Mouse (Mus musculus): Measurements from ENCODE around the gene Gpr26.

Gene Gpr26

GRCm38 (mm10) chr7:131966023-131966915, at the start of gene Gpr26:
Gene Gpr26 (plus strand): TSS chr7:131966460.
- no peak for DNase-seq (ENCODE audit: low read depth, low spot score)

- DNase-seq (ENCODE audit: low read depth, low spot score), result no peak
Observed at GRCm38 (mm10) chr7:131917384-131917783, 48.9 kb upstream of the Gpr26 start.

- DNase-seq (ENCODE audit: low read depth, low spot score), result no peak
Observed at GRCm38 (mm10) chr7:131927288-131928050, 38.8 kb upstream of the Gpr26 start.

GRCm38 (mm10) chr7:131937611-131938010, 28.6 kb upstream of the Gpr26 start:
- no peak for DNase-seq (ENCODE audit: low read depth, low spot score)

- no peak for DNase-seq (ENCODE audit: low read depth, low spot score)
Observed at GRCm38 (mm10) chr7:131951131-131951530, 15.1 kb upstream of the Gpr26 start.

GRCm38 (mm10) chr7:131953402-131953801, 12.9 kb upstream of the Gpr26 start:
- no peak for DNase-seq (ENCODE audit: low read depth, low spot score)

- no peak for DNase-seq (ENCODE audit: low read depth, low spot score)
Observed at GRCm38 (mm10) chr7:131958705-131959104, 7.6 kb upstream of the Gpr26 start.

GRCm38 (mm10) chr7:131960551-131960950, 5.7 kb upstream of the Gpr26 start:
- DNase-seq (ENCODE audit: low read depth, low spot score), result no peak

- DNase-seq (ENCODE audit: low read depth, low spot score), result no peak
Observed at GRCm38 (mm10) chr7:131966916-131967494, 745 bp downstream of the Gpr26 start.

- no peak for DNase-seq (ENCODE audit: low read depth, low spot score)
Observed at GRCm38 (mm10) chr7:131970255-131970654, 4.0 kb downstream of the Gpr26 start.

GRCm38 (mm10) chr7:131975867-131976266, 9.6 kb downstream of the Gpr26 start:
- no peak for DNase-seq (ENCODE audit: low read depth, low spot score)

GRCm38 (mm10) chr7:131978609-131979008, 12.3 kb downstream of the Gpr26 start:
- DNase-seq (ENCODE audit: low read depth, low spot score), result no peak

- no peak for DNase-seq (ENCODE audit: low read depth, low spot score)
Observed at GRCm38 (mm10) chr7:131989056-131989455, 22.8 kb downstream of the Gpr26 start.

GRCm38 (mm10) chr7:131992226-131992625, 26.0 kb downstream of the Gpr26 start:
- DNase-seq (ENCODE audit: low read depth, low spot score), result no peak

GRCm38 (mm10) chr7:131992873-131993272, 26.6 kb downstream of the Gpr26 start:
- no peak for DNase-seq (ENCODE audit: low read depth, low spot score)

- DNase-seq (ENCODE audit: low read depth, low spot score), result no peak
Observed at GRCm38 (mm10) chr7:132005996-132006696, 39.9 kb downstream of the Gpr26 start.

GRCm38 (mm10) chr7:132009002-132009401, 42.7 kb downstream of the Gpr26 start:
- DNase-seq (ENCODE audit: low read depth, low spot score), result no peak

GRCm38 (mm10) chr7:132012969-132013679, 46.9 kb downstream of the Gpr26 start:
- no peak for DNase-seq (ENCODE audit: low read depth, low spot score)

- DNase-seq (ENCODE audit: low read depth, low spot score), result no peak
Observed at GRCm38 (mm10) chr7:132013970-132014369, 47.7 kb downstream of the Gpr26 start.

GRCm38 (mm10) chr7:132015193-132015592, 48.9 kb downstream of the Gpr26 start:
- no peak for DNase-seq (ENCODE audit: low read depth, low spot score)

GRCm38 (mm10) chr7:132015933-132016332, 49.7 kb downstream of the Gpr26 start:
- DNase-seq (ENCODE audit: low read depth, low spot score), result no peak
